Mouse (Mus musculus) liver, embryonic 14.5 days (tissue): ENCODE measurements around the gene Tns3. TPM values are rescaled to one million over a fixed set of nuclear protein-coding genes. Genes with fewer than 3 reads are reported as not detected.

ENCODE experiments used
- ATAC-seq: fragments of 200-750 bp; cut with Nextera tagmentation; 2 replicates; pipeline ENCODE4 v1.8.0; 2017; ENCODE audit warnings: moderate number of reproducible peaks, mild to moderate bottlenecking, moderate library complexity; ENCODE audit not compliant: insufficient read depth
- DNase-seq, 3 experiments: peaks; one replicate each; pipeline ENCODE4 v3.0.0-alpha.2; 2012 to 2013; ENCODE audit warnings: low read depth in 3 of 3, low spot score in 3 of 3
- H3K27ac ChIP-seq: fragments of 300-500 bp; sonication (generic); 2 replicates; pipeline ENCODE4 v1.5.1; 2014; ENCODE audit warnings: moderate library complexity, mild to moderate bottlenecking, control low read depth, inconsistent platforms
- H3K27me3 ChIP-seq: fragments of 300-500 bp; sonication (generic); 2 replicates; pipeline ENCODE4 v1.6.1; 2014; ENCODE audit warnings: mild to moderate bottlenecking, low read length, moderate library complexity; ENCODE audit not compliant: control insufficient read depth, insufficient read depth
- H3K36me3 ChIP-seq: fragments of 300-500 bp; sonication (generic); replicated peaks from 2 replicates; pipeline ENCODE4 v1.6.1; 2014; ENCODE audit warnings: low read depth; ENCODE audit not compliant: control insufficient read depth, insufficient read depth
- H3K4me1 ChIP-seq, 2 experiments: fragments of 200-500 bp in 1 of 2; fragments of 300-500 bp in 1 of 2; sonication (generic) in 1 of 2; replicated peaks; 2 replicates each; pipeline ENCODE4 v1.6.1; 2012 to 2014; ENCODE audit warnings: antibody characterized with exemption in 1 of 2, inconsistent platforms in 1 of 2, low read length in 1 of 2; ENCODE audit not compliant: control insufficient read depth in 2 of 2, insufficient read depth in 2 of 2
- H3K4me2 ChIP-seq: fragments of 300-500 bp; sonication (generic); 2 replicates; pipeline ENCODE4 v1.6.1; 2014; ENCODE audit warnings: low read depth, mild to moderate bottlenecking, control low read depth, moderate library complexity
- H3K4me3 ChIP-seq, 2 experiments: fragments of 200-500 bp in 1 of 2; fragments of 300-500 bp in 1 of 2; sonication (generic) in 1 of 2; 2 replicates each; pipeline ENCODE4 v1.5.1; 2012 to 2014; ENCODE audit warnings: low read depth in 2 of 2, low read length in 2 of 2, mild to moderate bottlenecking in 2 of 2, control low read depth in 1 of 2, inconsistent platforms in 1 of 2, moderate library complexity in 1 of 2; ENCODE audit not compliant: insufficient read depth in 1 of 2
- H3K9ac ChIP-seq: fragments of 300-500 bp; sonication (generic); replicated peaks from 2 replicates; pipeline ENCODE4 v1.6.1; 2014; ENCODE audit warnings: mild to moderate bottlenecking, control low read depth, moderate library complexity
- H3K9me3 ChIP-seq: fragments of 300-500 bp; sonication (generic); 2 replicates; pipeline ENCODE4 v1.6.1; 2016; ENCODE audit warnings: low read length, mixed read lengths; ENCODE audit not compliant: control insufficient read depth
- CTCF ChIP-seq: IDR thresholded peaks from 2 replicates; pipeline ENCODE4 v1.5.1; 2016; ENCODE audit warnings: antibody characterized with exemption, low read depth, control low read depth
- EP300 ChIP-seq: IDR thresholded peaks from 2 replicates; pipeline ENCODE4 v1.6.1; 2016; ENCODE audit warnings: antibody characterized with exemption, low read depth
- WGBS: fragments of 180-500 bp; shearing (Covaris S2); extraction: QIAGEN DNeasy Blood & Tissue Kit; methylation state at CpG from one replicate; pipeline ENCODE4 v1.1.7; 2014; ENCODE audit not compliant: insufficient replicate concordance; 5-methylcytosine and 5-hydroxymethylcytosine counted together
- polyA plus RNA-seq, 2 experiments: library from polyadenylated mRNA; depleted of rRNA in 1 of 2; stranded (reverse) in 1 of 2; unstranded in 1 of 2; fragments of >200 nt; fragmentation: Nextera tagmentation in 1 of 2; extraction: Ambion mirVana in 1 of 2; gene quantifications; 2 replicates each; pipeline versions ENCODE4 v1.2.1 to v1.2.3; 2012 to 2014

The Tns3 gene
- polyA plus RNA-seq, 2 experiments, result 2.0 to 3.0 TPM

GRCm38 (mm10) chr11:8694096-8694495 is 29.8 kb upstream of the Tns3 start:
- 56% methylated on average over 5 of the region's 5 CpGs for WGBS
- H3K9ac ChIP-seq, result no peak overlapping the region
- peaks cover 0 to 16% of the 10 kb centered on the region in 2 experiments; a peak in 2 of 4 replicates for H3K4me1 ChIP-seq
- H3K27ac ChIP-seq, result no peak overlapping the region
- ATAC-seq (no peak), DNase-seq (no peak)
- H3K4me3 ChIP-seq, result no peak overlapping the region
- no peaks in the 10 kb centered on the region for H3K9me3 ChIP-seq
- no peaks in the 10 kb centered on the region for H3K27me3 ChIP-seq
- no peak for TF ChIP-seq EP300
- TF ChIP-seq CTCF, result no peak
- H3K4me2 ChIP-seq, result no peak overlapping the region
- H3K36me3 ChIP-seq, result no peaks in the 10 kb centered on the region

GRCm38 (mm10) chr11:8692536-8693471 is 28.5 kb upstream of the Tns3 start:
- Histone ChIP-seq H3K27ac (no peak overlapping the region), H3K9ac (no peak overlapping the region), H3K4me3 (no peak overlapping the region), H3K4me2 (no peak overlapping the region), H3K4me1 (peaks cover 0 to 20% of the 10 kb centered on the region in 2 experiments; a peak in 2 of 4 replicates), H3K27me3 (no peaks in the 10 kb centered on the region), H3K9me3 (no peaks in the 10 kb centered on the region), H3K36me3 (no peaks in the 10 kb centered on the region)
- TF ChIP-seq CTCF (no peak), EP300 (no peak)
- DNase-seq (no peak), ATAC-seq (no peak)
- WGBS, result 42% methylated on average over 16 of the region's 16 CpGs

- Histone ChIP-seq H3K4me1 (peaks cover 0 to 20% of the 10 kb centered on the region in 2 experiments; a peak in 2 of 4 replicates), H3K9ac (no peak overlapping the region), H3K27me3 (no peaks in the 10 kb centered on the region), H3K9me3 (no peaks in the 10 kb centered on the region), H3K4me2 (no peak overlapping the region), H3K4me3 (no peak overlapping the region), H3K36me3 (no peaks in the 10 kb centered on the region), H3K27ac (no peak overlapping the region)
- WGBS, result 19% methylated on average over 6 of the region's 6 CpGs
- no peak for DNase-seq
- ATAC-seq, result no peak
- TF ChIP-seq CTCF, result no peak
- no peak for TF ChIP-seq EP300
Observed at GRCm38 (mm10) chr11:8692162-8692535, 27.8 kb upstream of the Tns3 start.

- Histone ChIP-seq H3K27me3 (no peaks in the 10 kb centered on the region), H3K9ac (no peak overlapping the region), H3K27ac (no peak overlapping the region), H3K4me3 (no peak overlapping the region), H3K4me1 (peaks cover 0 to 20% of the 10 kb centered on the region in 2 experiments; a peak in 2 of 4 replicates), H3K36me3 (no peaks in the 10 kb centered on the region), H3K9me3 (no peaks in the 10 kb centered on the region), H3K4me2 (no peak overlapping the region)
- WGBS, result 51% methylated on average over 4 of the region's 4 CpGs
- ATAC-seq (no peak), DNase-seq (no peak)
- TF ChIP-seq CTCF (no peak), EP300 (no peak)
Observed at GRCm38 (mm10) chr11:8691605-8692004, 27.3 kb upstream of the Tns3 start.

GRCm38 (mm10) chr11:8690633-8691032 is 26.3 kb upstream of the Tns3 start:
- no peak overlapping the region for H3K9ac ChIP-seq
- H3K36me3 ChIP-seq, result no peaks in the 10 kb centered on the region
- peaks cover 0 to 20% of the 10 kb centered on the region in 2 experiments; a peak in 2 of 4 replicates for H3K4me1 ChIP-seq
- no peak overlapping the region for H3K4me3 ChIP-seq
- H3K9me3 ChIP-seq, result no peaks in the 10 kb centered on the region
- DNase-seq (no peak), ATAC-seq (no peak)
- no peak overlapping the region for H3K4me2 ChIP-seq
- H3K27me3 ChIP-seq, result no peaks in the 10 kb centered on the region
- 46% methylated on average over 4 of the region's 4 CpGs for WGBS
- no peak for TF ChIP-seq EP300
- TF ChIP-seq CTCF, result no peak
- H3K27ac ChIP-seq, result no peak overlapping the region
